Mouse (Mus musculus) brown adipose tissue, adult 24 weeks (tissue): ENCODE measurements around the gene Tmem150b. TPM values are rescaled to one million over a fixed set of nuclear protein-coding genes. Genes with fewer than 3 reads are reported as not detected.
A peak's percentile ranks its signal among the peaks of the same experiment; 100 is the strongest.

Source experiments
- H3K27ac ChIP-seq: fragments of 200-500 bp; replicated peaks from 2 replicates; pipeline ENCODE4 v1.5.1; 2012; ENCODE audit warnings: low read depth, mild to moderate bottlenecking, low read length
- H3K4me1 ChIP-seq: fragments of 200-500 bp; 2 replicates; pipeline ENCODE4 v1.6.1; 2012; ENCODE audit warnings: low read length, mixed read lengths; ENCODE audit not compliant: control insufficient read depth, insufficient read depth, insufficient read length
- H3K4me3 ChIP-seq: fragments of 200-500 bp; 2 replicates; pipeline ENCODE4 v1.5.1; 2012; ENCODE audit warnings: low read depth, mild to moderate bottlenecking, low read length, moderate library complexity; ENCODE audit not compliant: insufficient read depth
- polyA plus RNA-seq: library from polyadenylated mRNA; stranded (reverse); fragments of >200 nt; gene quantifications from 2 replicates; pipeline ENCODE4 v1.2.4, GENCODE M21; 2012; ENCODE audit not compliant: missing spikeins, insufficient read depth, insufficient read length

Gene Tmem150b
- polyA plus RNA-seq, 1 experiment, result not detected

DNA sequence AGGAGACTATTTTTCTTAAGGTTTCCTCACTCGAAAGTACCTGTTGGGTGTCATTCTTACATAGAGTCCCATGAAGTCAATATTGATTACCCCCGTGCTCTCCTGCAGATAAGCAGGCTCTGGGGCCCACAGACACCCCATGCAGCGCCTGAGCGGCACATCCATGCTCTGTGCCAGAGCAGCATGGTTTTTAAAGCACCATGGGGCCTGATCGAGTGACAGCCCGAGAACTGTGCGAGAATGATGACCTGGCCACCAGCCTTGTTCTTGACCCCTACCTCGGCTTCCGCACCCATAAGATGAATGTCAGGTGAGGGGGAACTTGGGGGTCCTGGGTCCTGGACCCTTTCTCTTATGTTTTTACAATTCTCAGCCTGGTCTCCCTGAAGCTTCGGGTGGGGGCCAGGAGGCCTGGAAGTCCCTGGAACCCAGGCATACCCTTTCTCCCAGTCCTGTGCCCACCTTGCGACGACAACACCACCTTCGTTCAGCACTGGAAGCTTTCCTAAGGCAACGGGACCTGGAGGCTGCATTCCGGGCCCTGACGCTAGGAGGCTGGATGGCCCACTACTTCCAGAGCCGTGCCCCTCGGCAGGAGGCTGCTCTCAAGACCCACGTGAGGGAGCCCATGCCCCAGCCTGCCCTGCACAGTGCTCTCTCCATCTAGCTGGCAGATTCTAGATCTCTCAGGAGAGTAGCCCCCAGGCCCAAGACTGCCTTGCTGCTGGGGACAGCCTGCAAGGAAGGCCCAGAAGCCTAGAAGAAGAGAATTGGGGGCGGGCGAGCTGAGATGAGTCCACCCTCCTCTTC is 16.8 kb upstream of the Tmem150b start:
- Histone ChIP-seq H3K4me3 (peak overlapping the region; percentile 79), H3K4me1 (peaks cover 2% of the 10 kb centered on the region; the same call in 1 of the 2 replicates), H3K27ac (peak overlapping the region; percentile 82)

DNA sequence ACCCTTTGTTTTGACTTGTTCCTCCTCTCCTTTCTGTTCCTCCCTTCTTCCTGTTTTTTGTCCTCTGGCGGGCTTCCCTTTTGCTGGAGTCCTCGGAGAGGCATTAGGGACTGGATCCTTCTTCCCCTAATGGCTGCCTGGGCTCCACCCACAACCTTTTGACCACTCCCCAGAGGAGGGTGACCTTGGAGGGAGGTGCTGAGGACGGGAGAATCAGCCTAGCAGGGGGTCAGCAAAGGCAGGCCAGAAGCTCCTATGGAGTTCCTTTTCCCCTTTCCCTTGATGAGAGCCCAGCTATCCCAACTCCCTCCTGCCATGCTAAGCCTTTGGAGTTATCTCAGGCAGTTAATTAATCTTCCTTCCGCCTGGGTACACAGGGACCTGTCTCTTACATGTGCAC is 16.1 kb upstream of the Tmem150b start:
- H3K4me3 ChIP-seq, result peak overlapping the region; percentile 79

DNA sequence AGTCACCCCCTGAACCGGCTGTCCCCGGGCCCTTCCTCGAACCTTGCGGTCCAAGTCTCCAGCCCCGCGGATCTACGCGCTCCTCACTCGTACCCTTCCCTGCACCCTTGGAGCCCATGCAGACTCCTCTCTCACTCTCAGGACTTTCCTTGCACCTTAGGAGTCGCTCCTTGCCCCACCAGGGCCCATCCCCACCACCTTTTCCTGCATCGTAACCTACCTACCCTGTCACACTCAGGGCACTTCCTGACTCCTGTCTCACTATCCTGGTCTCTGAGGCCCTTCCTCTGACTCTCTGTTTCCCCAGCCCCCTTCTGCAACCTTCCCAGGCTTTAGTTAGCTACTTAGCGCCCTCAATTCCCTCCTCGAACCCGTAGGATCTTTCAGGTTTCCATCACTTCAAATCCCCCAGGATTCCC is 15.3 kb upstream of the Tmem150b start:
- Histone ChIP-seq H3K27ac (peak overlapping the region; percentile 82), H3K4me3 (peak overlapping the region; percentile 79), H3K4me1 (peaks cover 2% of the 10 kb centered on the region)

More for the DNA sequence above, 16.1 kb upstream of the Tmem150b start:
- Histone ChIP-seq H3K4me1 (peaks cover 2% of the 10 kb centered on the region; the same call in 1 of the 2 replicates), H3K27ac (peak overlapping the region; percentile 82)

DNA sequence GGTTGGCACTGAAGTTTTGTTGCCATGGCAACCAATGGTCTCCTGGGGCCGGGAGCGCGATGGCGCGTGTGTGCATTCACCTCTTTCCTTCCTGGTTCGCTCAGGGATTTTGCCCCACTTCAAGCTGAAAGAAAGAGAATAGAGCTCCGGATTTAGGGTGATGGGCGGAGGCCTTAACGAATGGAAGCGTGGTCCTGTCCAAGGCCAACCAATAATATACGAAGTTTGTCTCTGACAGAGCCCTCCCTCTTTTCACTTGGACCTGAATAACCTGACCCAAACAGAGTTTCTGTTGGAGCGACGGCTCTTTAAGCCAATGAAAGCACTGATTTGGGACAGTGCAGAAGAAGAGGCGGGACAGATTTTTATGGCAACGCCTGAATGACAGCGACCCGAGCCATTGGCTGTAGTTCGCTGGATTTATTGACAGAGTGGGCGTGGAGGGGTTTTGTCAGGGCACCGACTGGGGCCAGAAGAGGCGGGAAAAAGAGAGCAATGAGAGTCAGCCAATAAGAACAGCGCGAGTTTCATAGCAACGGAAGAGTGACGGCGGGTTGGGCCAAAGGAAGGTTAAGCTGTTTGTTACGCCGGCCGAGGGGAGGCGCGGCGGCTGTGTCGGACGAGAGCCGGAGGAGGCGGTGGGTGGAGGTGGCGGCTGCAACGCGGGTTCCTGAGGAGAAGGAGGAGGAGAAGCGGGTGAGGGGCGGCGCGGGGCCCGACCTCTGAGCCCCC is 14.7 kb upstream of the Tmem150b start, which contains the start of gene Kmt5c:
Gene Kmt5c, plus strand, starts transcription at position 572 of the 732 bp plus-strand sequence.
- Histone ChIP-seq H3K4me1 (peaks cover 2% of the 10 kb centered on the region), H3K27ac (peak within 1 kb of the TSS; percentile 82), H3K4me3 (peak within 1 kb of the TSS; percentile 79)

DNA sequence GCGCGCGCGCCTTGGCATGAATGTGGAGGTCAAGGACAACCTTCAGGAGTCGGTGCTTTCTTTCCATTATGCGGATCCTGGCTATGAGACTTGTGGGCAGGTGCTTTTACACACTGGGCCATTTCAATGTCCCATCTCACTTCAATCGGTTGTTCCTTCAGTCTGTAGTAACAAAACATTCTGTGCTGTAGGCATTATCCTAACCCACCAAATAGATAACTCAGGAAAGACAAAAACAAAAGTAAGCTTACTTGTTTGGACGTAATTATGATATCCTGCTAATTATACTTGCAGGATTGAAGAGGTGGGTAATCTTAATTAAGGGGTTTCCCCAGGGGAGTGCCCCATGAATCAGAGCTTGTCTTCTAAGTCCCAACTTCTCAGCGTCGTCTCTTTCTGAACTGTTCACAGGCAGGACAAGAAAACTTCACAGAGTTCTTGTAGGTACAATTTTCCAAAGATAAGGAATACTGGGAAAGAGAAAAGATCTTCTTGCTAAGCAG is 14.0 kb upstream of the Tmem150b start:
- H3K4me1 ChIP-seq, result peaks cover 2% of the 10 kb centered on the region
- H3K4me3 ChIP-seq, result peak overlapping the region; percentile 45
- H3K27ac ChIP-seq, result peak overlapping the region; percentile 41

DNA sequence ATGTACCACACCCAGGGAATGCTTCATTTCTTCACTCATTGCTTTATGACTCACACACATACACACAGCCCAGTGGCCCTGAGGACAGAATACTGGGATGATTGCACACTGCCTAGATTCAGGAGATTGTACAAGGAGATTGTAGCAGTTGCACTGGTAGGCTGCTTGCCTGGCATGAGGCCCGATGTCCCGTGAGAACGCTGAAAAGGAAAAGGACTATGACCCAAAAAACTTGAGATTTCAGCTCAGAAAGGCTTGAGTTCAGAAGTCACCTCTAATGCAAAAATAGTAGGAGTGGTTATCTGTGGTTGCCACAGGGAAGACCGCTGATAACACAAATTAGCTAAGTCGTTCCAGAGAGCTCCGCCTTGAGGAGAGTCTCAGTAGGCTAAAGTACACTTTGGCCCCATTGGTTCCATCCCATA is 7.9 kb upstream of the Tmem150b start:
- H3K4me1 ChIP-seq, result peaks cover 7% of the 10 kb centered on the region
- H3K4me3 ChIP-seq, result no peak overlapping the region
- H3K27ac ChIP-seq, result peak overlapping the region; percentile 35

DNA sequence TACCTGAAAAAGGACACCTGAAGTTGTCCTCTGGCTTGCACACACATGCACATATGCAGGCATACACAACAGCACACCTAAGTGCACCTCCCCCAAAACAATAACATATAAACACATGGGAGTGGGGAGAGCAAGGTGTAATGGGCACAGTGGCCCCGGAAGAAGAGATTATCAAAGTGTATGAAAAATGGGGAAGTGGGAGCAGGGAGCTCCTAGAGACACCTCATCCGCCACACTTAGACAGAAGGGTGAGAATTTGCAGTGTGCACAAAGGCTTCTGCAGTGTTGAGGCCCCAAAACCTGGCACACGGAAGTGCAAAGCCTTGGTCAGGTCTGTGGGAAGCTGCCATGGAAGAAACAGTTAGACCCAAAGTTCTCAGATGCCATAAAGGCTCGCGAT is 6.0 kb upstream of the Tmem150b start:
- Histone ChIP-seq H3K4me3 (no peak overlapping the region), H3K27ac (no peak overlapping the region), H3K4me1 (peaks cover 7% of the 10 kb centered on the region)

DNA sequence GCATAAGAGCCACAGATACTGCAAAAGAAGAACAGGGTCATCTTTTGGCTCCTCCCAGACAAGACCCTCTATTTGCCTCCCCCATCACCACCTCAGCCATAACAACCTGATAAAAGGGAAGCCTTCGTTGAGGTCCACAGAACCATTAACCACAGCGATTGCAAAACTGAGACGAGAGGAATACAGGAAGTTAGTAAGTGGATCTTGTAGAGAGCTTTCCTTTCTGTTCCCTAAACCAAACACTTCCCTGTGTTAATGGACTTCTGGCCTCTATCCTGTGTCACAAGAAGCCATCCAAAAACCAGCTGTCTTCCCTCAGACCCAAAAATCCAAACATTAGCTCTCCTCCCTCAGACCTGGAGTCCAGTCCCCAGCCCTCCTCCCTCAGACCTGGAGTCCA is 690 bp downstream of the Tmem150b start:
- Histone ChIP-seq H3K4me3 (peak overlapping the region; percentile 12; the same call in 1 of the 2 replicates), H3K27ac (peak overlapping the region; percentile 55; the same call in 1 of the 2 replicates), H3K4me1 (no peaks in the 10 kb centered on the region)

DNA sequence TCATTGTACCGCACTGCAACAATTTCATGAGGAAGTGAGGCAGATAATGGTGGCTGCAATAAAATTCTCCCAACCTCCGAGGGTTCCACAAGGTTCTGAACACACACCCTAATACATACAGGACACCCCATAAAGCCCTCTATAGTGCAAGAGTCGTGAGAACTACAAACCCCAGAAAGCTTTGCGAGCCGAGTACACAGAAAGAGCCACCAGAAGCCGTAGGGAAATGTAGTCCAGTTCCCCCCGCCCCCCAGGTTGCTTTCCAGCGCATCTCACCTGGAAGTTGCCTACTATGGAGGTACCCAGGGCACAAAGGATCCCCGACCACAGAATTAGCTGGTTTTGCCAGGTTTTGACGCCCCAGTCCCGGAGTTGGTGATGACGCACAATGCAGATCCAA is 1.5 kb downstream of the Tmem150b start:
- H3K4me3 ChIP-seq, result peak overlapping the region; percentile 45
- H3K4me1 ChIP-seq, result no peaks in the 10 kb centered on the region
- H3K27ac ChIP-seq, result 0 out of 2 replicates have a peak overlapping the region, but pooled peaks have one; percentile 31

DNA sequence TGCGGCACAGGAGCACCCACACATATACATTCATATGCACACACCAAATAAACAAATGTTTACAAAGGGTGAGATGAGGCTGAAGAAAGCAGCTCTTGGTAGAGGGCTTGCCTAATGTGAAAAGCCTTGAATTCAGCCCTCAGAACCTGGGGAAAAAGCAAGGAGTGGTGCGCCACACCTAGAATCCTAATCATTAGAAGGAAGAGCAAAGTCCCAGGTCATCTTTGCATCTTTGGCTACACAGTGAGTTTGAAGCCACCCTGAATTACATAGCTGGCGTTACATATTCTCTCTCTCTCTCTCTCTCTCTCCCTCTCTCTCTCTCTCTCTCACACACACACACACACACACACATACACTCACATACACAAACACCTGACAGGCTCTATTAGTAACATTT is 5.8 kb downstream of the Tmem150b start:
- H3K27ac ChIP-seq, result no peak overlapping the region
- no peaks in the 10 kb centered on the region for H3K4me1 ChIP-seq
- no peak overlapping the region for H3K4me3 ChIP-seq

DNA sequence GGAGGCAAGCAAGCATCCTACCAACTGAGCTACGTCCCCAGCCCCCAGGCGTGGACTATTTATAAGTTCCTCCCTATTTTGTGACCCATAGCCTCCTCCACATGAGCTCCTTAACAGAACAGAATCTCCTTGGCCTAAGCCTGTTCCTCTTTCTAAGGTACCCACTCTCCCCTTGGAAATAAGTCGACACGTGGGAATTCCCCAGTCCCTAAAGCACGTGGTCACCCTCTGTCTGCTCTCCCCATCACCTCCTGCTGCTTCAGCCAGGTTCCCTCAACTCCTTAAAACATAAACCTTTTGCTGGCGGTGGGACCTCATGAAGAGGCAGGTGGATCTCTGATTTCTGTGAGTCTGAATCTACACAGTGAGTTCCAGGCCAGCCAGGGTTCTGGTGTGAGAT is 8.1 kb downstream of the Tmem150b start:
- no peak overlapping the region for H3K27ac ChIP-seq
- no peaks in the 10 kb centered on the region for H3K4me1 ChIP-seq
- H3K4me3 ChIP-seq, result no peak overlapping the region

DNA sequence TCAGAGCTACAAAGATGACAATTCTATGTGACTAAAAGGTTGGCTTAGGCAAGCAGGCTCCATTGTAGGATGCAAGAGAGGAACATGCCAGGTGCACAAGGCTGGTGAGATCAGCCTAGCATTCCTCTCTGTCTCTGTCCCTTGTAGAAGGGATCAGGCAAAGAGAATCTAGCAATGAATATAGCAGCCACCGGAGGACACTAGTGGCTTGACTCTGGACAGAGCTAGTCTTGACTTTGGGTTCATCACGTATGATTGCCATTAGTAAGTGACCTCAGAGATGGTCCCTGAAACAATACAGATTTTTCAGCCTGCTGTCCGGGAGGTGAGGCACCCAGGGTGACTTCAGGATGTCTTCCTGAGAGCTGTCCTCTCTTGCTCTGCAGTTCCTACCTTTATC is 12.5 kb downstream of the Tmem150b start:
- Histone ChIP-seq H3K4me1 (no peaks in the 10 kb centered on the region), H3K4me3 (no peak overlapping the region), H3K27ac (no peak overlapping the region)

DNA sequence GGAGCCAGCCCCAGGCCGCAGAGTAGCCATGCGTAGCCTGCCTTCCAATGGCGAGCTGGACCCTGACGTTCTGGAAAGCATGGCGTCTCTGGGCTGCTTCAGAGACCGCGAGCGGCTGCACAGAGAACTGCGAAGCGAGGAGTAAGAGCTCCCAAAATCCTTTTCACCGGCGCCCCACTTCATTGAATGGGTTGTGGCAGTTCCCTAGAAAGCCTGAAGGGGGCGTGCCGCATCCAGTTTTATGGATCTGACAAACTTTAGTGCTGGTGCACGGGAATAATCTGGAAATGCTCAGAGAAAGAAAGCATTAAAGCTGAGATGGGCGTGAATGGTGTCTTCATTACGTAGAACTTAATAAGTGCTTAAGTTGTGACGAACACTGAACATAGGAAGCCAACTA is 20.0 kb downstream of the Tmem150b start:
- no peaks in the 10 kb centered on the region for H3K4me1 ChIP-seq
- no peak overlapping the region for H3K27ac ChIP-seq
- no peak overlapping the region for H3K4me3 ChIP-seq

DNA sequence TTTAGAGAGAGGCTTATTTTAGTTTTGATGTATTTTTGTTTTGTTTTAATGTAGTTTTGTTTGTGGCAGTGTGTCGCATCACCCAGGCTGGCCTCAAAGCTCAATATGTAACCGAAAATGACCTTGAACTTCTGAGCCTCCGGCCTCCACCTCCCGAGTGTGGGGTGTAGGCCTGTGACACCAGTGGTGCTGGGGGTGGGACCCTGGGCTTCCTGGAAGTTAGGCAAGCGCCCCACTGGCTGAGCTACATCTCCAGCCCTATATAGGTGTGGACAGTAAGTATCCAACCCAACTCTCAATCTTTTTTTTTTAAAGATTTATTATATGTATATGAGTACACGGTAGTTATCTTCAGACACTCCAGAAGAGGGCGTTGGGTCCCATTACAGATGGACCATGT is 21.9 kb downstream of the Tmem150b start:
- Histone ChIP-seq H3K4me1 (no peaks in the 10 kb centered on the region), H3K4me3 (no peak overlapping the region), H3K27ac (no peak overlapping the region)

DNA sequence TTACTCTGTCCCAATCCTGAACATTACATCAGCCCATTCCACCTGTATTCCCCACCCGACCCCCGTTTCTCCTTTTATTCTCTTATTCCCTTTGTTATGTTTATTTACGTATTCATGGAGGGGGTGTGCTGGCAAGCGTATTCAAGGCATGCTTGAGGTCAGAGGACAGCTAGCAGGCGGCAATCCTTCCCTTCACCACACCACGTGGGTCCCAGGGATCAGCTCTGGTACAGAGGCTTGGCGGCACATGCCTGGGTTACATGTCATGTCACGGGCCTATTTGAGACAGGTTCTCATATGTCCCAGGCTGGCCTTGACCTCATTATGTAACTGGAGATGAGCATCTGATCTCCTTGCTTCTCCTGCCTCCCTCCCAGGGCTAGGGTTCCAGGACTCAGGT is 22.7 kb downstream of the Tmem150b start:
- no peak overlapping the region for H3K4me3 ChIP-seq
- no peak overlapping the region for H3K27ac ChIP-seq
- no peaks in the 10 kb centered on the region for H3K4me1 ChIP-seq
